Mouse (Mus musculus) cerebellum, postnatal 10 days (tissue): ENCODE results near the gene Clk3.

ENCODE experiments used
- DNase-seq, 2 experiments: peaks; one replicate each; pipeline ENCODE4 v3.0.0; 2021; ENCODE audit warnings: mixed read lengths in 2 of 2

The Clk3 gene

GRCm38 (mm10) chr9:57769539-57770069, 3.9 kb upstream of the Clk3 start:
- peak in 1 of 2 experiments; percentile 9 for DNase-seq

GRCm38 (mm10) chr9:57767231-57767630, 1.6 kb upstream of the Clk3 start:
- DNase-seq: no peak

DNA sequence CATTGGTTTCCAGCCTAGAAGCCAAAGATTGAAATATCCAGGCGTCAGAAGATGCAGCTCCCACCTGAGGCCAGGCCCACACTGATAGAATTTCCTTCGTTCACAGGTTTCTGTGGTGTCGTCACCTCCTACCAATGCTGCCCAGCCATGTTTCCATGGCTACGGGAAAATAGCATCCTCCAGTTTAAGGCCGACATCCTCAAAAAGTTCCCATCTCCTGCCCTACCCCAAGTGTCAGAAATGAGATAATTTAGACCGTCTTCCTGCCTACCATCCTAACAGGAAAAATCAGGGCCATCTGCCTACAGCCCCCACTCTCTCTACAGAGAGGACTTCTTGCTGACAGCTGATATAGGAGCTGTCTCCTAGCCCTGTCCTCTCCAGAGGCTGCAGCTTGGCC, 771 bp upstream of the Clk3 start:
- DNase-seq: no peak

DNA sequence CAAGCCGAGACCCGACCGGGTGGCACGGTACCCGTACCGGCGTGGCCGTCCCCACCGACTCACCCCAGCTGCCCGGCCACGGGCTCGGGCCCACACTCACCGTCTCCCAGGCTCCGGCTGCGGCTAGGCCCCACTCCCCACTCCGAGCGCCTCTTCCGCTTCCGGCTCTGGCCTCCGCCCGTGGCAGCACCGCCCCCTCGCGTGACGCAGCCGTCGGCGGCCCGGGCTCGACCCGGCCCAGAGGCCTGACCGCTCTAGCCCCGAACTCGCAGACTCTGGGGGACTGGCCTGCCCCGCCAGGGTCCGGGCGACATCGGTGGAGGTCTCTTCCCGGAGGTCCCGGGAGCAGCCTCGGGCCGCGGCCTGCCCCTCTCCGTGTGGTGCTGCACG, 691 bp downstream of the Clk3 start:
- DNase-seq: peak; percentile 97 to 98

DNA sequence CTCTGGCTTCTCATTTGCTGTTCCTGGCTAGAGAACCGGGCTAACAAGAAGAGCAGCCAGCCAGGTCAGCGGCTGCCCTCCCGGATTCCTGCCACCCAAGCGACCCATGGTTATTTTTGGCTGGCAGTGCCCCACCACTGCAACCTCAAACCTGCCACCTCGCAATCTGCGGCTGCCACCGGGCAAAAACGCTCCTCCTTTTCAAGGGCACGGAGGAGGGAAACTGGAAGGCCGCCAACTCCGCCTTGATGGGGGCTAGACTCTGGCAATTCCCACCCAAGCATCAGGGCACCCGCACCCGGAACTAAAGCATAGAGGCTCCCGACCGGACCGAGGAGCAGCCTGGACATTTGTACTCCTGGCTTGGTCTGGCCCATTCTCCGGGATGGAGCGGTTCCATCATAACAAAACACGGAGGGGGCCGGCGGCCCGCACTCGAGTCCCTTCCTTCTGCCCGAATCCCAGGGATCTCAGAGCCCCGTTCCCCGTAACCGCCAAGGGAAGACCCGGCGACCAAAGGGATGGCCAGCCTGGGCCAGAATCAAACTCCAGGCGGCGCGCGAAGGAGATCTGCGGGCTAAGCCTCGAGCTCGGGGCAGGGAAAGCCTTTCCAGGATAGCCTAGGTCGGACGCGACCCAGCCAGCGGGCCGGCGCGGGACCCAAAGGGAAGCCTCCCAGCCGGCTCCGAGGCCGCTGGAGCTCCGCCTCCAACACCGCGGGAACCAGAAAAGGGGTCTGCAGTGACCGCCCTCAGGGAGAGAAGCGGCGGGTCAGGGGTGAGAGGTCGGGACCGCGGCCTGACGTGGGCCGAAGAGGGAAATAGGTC, 1.3 kb downstream of the Clk3 start:
- DNase-seq: peak; percentile 89 to 91

DNA sequence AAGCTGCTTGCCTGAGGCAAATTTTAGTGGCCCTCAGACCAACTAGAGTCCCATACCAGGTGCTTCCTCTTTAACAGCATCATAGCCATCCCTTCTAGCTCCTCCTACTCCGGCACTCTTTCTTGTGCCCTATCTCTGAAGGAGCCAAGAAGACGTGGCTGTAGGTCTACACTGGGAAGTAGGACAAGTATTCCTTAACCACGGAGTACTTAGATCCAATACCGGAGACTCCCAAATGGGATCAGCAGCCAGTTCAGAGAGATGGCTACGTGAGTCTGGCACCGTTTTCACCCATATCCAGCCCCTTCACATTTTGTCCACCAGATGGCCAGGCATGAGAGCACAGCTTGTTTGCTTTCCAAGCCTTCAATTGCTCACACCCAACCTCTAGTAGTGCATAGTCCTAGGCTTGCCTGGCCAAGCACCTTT, 3.1 kb downstream of the Clk3 start:
- peak; percentile 86 for DNase-seq

DNA sequence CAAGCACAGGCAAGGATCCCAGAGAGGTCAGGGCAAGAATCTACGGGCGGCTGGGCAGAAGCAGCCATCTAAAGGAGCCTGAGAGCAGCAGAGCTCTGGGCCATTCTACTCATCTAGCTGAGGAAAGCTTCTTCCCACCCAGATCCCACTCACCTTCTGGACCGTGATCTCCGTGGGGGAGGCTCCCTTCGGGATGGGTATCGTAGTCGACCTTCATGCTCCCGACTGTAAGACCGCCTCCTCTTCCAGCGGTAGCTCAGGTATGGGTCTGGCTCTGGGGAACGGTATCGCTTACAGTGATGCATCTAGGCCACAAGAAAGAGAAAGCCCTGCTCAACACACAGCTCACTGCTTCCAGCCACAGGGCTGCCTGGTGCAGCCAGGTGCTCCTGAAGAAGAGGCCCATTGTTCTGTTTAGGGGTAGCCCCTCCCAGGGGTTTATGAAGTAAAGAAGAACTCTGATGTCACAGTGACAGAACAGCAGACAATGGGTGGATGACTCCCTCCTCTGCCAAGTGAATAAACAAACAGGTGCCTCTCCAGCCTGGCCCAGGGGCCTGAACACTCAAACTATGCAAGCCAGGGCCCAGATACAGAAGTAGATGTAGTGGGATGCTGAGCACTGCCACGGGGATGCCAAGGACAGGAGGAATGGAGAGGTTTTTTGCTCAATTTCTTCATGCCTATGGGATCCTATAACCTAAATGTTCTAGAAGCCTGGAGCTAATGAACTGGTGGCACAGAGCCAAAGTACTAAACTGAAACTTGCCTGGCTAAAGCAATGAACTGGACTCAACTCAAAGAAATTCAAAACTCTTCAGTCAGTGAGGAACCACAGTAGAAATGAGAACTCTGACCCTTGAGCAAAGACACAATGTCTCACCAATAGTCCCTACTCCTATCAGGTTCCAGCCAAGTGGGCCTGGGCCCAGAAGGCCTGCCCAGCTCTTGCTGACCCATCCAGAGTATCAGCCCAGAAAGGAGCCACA, 3.8 kb downstream of the Clk3 start:
- DNase-seq: peak in 1 of 2 experiments; percentile 47

GRCm38 (mm10) chr9:57760416-57761146, 5.1 kb downstream of the Clk3 start:
- DNase-seq: peak in 1 of 2 experiments; percentile 46

DNA sequence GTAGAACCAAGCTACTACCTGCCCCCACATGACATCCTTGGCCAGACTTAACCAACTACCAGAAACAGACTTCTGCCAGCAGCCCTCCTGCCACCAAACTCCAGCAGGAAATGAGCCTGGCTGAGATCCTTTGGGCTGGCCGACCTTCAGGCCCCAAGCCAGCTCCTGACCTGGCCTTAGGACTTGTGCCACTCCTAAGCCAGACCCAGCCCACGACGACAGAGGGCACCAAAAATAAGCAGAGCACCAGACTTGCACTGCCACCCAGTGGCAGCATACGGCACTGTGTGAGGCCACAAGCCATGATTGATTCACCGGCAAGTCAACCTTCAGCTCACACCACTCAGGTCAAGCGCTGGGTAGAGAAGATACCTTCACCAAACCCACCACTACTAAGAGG, 6.4 kb downstream of the Clk3 start:
- peak; percentile 89 for DNase-seq

DNA sequence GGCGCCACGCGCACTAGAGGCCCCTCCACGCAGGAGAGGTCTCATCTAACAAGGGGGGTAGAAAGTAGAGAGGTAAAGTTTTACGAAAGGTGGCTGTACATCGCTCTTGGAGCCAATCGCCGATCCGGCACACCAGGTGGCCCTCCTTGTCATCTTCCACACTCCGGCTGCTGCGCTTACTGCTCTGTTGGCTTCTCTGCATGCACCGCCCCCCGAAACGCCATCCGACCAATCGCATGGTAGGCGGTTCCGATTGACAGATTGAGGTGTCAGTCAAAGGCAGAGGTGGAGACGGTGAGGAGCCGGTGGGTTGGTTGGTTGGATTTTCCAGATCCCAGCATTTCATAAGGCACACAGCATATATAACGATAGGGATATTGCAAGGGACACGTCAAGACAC, 7.1 kb downstream of the Clk3 start:
- peak; percentile 48 to 54 for DNase-seq

DNA sequence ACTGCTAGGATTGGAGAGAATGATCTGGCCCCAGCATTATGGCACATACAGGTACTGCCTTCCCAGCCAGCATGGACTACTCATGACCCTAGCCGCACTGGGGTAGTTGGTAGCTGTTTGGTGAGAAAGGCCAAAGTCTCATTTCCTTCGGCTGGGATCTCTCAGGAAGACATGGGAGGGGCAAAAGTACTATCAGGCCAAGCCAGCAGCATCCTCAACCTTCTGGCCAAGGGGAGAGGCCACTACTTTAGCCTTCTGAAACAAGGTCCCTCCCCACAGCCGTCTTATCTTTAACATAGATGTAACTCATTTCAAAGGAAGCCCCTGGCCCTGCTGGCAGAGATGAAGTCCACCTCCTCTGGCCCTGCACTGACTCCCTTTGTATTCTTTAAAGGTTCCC, 8.1 kb downstream of the Clk3 start:
- no peak for DNase-seq

DNA sequence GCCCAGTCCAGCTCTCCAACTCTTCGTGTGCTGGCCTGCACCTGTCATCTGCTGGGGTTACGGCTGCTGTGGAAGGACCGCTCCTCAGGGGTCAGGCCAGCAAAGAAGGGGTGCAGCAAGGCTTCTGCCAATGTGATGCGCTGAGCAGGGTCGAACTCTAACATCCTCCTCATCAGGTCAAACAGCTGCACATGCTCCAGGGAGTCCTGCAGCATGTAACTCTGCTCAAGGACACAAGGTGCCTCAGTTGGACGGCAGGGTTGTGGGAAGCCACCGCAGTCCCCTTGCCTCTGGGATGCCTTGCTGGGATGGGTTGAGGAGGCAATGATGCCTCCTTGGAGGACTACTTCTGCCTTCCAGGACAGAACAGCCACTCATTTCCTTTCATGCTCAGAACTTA, 14.8 kb downstream of the Clk3 start:
- no peak for DNase-seq

DNA sequence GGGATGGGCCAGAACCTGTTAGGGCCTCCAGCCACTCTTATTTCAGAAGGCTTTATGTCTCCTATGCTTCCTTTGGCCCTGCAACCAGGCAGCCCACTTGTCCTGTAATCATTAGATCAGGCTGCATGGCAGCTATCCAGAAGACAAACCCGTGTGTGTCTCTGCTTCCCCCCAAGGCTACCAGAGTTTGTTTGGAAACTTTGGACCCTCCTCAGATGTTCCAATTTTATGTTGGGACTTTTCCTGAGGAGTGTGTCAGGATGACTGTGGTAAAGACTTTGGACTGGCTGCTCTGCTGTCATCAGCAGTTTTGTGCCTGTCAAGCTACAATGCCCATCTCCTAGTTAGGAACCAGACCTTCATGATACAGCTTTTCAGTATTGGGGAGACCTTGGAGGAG, 16.8 kb downstream of the Clk3 start:
- no peak for DNase-seq

DNA sequence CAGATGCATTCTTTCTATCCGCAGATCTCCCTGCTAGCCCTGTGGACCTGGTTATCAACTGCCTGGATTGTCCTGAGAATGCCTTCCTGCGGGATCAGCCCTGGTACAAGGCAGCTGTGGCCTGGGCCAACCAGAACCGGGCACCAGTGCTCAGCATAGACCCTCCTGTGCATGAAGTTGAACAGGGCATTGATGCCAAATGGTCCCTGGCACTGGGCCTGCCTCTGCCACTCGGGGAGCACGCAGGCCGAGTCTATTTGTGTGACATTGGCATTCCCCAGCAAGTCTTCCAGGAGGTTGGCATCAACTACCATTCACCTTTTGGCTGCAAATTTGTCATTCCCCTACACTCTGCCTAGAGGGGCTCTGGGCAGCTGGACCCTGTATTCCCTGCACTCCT, 17.5 kb downstream of the Clk3 start:
- DNase-seq: peak; percentile 87 to 91

- DNase-seq: no peak
Observed at GRCm38 (mm10) chr9:57747067-57747466, 18.6 kb downstream of the Clk3 start.

- DNase-seq: peak; percentile 65 to 66
Observed at GRCm38 (mm10) chr9:57744462-57745091, 21.1 kb downstream of the Clk3 start.

DNA sequence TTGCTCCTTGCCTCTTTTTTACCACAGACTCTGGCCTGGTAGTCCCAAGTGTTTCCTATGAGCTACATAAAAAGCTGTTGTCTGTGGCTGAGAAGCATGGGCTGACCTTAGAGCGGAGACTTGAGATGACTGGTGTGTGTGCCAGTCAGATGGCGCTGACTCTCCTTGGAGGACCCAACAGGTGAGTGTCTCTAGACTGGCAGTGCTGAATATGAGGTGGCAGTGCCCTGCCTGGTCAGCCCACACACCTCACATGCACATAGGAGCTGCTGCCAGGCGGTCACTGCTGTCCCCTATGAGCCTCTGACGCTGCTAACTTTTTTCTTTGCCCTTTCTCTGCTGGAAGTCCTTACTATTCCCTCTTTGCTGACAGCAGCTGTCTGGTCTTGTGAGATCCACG, 25.8 kb downstream of the Clk3 start:
- no peak for DNase-seq

DNA sequence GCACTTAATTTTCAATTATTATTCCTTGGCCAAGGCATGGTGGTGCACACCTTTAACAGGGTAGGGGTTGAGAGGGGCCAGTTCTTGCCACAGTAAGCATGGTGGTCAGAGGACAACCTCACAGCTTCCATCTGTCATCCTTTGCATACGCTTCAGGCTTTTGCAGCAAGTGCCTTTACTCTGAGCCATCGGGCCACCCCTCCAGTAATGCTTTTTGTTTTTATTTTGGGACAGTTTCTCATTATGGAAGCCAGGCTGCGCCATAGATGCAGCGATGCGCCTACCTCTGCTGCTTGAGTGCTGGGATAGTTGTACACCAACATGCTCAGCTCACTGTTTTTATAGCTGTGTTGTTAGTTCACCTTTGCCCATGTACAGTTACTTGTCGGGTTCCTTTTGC, 32.1 kb downstream of the Clk3 start:
- no peak for DNase-seq

DNA sequence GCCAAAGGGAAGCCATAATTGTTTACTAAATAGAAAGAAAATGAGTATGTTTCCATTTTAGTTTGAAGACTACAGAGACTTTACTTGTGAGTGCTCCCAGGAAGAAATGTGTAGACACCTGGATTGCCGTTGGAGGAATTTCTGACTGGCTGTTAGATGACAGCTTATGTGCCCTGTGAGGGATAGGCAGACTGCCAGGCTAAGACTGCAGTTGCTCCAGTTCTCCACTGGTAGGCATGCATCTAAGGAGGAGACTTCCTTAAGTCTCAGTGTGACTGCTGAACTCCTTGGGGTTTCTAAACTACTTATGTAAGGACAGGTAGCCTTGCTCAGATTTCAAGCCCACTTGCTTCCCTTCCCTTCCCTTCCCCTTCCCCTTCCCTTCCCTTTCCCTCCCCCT, 37.3 kb downstream of the Clk3 start:
- DNase-seq: peak; percentile 66 to 71

DNA sequence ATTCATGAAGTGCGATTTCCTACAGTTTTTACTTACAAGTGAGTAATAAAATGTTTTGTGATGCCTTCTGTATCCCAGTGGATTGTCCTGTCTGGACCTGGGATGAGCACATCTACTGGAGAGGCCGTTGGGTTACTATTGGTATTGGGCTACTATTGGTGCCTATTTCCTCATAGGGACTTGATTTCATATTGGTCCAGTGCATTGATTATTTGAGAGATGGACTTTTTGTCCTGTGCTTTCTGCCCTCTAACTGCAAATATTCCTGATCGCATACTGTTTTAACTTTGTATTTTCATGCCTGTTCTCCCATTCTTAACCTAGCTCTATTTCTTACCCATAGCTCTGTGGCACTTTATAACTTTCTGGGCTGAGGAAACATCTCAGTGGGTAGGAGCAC, 41.0 kb downstream of the Clk3 start:
- DNase-seq: no peak

DNA sequence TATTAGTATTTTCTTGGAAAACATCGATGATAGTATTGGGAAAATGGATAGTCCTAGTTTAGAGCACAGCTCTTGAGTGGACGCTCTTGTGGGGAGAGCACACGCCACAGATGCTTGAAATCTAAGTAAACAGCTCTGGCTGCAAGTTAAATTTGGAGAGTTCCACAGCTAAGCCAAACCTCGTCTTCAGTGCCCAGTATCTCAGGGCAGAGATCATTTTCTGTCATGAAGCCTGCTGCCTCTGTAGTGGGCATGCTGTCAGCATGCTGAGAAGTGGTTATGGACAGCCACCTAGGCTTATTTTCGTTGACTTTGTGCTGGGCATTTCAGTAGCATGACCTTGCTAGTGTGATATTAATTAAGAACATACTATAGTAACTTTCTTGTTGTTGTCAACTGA, 41.9 kb downstream of the Clk3 start:
- DNase-seq: no peak

- DNase-seq: peak; percentile 46 to 73
Observed at GRCm38 (mm10) chr9:57723315-57723715, 42.3 kb downstream of the Clk3 start.
